Mouse (Mus musculus): ENCODE results near the gene Mzt1. TPM values are rescaled to one million over a fixed set of nuclear protein-coding genes. Genes with fewer than 3 reads are reported as not detected.
"Not testable (repeated sequence)": the region's sequence is repeated elsewhere in the genome, so short reads cannot be mapped to it uniquely, and the experiment has no call there.

Gene Mzt1
- 25.5 and 46.7 TPM in 2 replicates for polyA plus RNA-seq (2012; ENCODE audit: insufficient read depth, insufficient read length, missing spikeins)

DNA sequence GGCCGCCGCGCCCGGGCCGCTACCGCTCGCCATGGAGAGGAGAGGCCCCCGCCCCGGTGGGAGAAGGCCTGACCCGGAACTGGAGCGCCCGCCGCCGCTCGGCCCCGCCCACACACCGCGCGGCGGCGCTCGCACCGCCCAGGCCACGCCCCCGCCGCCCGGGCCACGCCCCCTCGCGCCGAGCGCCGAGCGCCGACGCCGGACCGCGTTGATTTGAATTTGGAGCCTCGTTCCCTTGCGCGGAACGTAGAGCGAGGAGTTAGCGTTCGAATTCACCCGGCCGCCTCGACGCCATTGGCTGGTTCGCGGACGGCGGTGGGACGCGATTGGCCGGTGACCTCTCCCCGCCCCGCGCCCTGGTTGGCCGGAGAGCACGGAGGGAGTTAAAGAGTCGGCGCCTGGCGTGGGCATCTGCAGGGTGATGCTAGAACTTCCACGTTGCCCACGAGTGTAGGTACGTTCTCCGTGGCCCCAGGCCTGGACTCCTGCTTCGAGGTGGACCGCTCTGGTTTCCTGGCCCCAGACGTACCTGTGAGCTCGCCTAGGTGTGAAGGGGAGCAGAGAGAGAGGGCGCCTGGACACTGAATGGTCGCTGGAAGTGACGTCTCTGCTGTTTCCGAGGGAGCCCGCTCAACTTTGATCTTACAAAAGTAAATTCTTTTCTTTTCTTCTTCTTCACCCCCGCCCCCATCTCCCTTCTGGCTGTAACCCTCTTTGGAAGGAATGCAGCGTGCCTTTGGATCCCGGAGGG is at the start of gene Mzt1, which contains the start of gene Bora:
Gene Mzt1, minus strand, starts transcription at position 104 of the 751 bp plus-strand sequence.
Gene Bora, plus strand, starts transcription at position 192 of the 751 bp plus-strand sequence.
- H3K27ac ChIP-seq (replicated peaks; ENCODE audit: low read depth, low read length): peak within 1 kb of the TSS; percentile 23; the same call in 1 of the 2 replicates
- H3K4me1 ChIP-seq (ENCODE audit: control insufficient read depth, insufficient read depth, insufficient read length, low read length): peaks cover 12% of the 10 kb centered on the region
- peak within 1 kb of the TSS; percentile 87 for H3K4me3 ChIP-seq (ENCODE audit: insufficient read depth, low read depth, low read length)

- H3K4me1 ChIP-seq (ENCODE audit: control insufficient read depth, insufficient read depth, insufficient read length, low read length): no peaks in the 10 kb centered on the region
- H3K27ac ChIP-seq (replicated peaks; ENCODE audit: low read depth, low read length): no peak overlapping the region
- no peak overlapping the region for H3K4me3 ChIP-seq (ENCODE audit: insufficient read depth, low read depth, low read length)
These were observed 43.0 kb upstream of the Mzt1 start for GRCm38 (mm10) chr14:99088947-99089346.

GRCm38 (mm10) chr14:99071146-99071545 is 25.2 kb upstream of the Mzt1 start:
- no peaks in the 10 kb centered on the region for H3K4me1 ChIP-seq (ENCODE audit: control insufficient read depth, insufficient read depth, insufficient read length, low read length)
- H3K27ac ChIP-seq (replicated peaks; ENCODE audit: low read depth, low read length): no peak overlapping the region
- no peak overlapping the region for H3K4me3 ChIP-seq (ENCODE audit: insufficient read depth, low read depth, low read length)

DNA sequence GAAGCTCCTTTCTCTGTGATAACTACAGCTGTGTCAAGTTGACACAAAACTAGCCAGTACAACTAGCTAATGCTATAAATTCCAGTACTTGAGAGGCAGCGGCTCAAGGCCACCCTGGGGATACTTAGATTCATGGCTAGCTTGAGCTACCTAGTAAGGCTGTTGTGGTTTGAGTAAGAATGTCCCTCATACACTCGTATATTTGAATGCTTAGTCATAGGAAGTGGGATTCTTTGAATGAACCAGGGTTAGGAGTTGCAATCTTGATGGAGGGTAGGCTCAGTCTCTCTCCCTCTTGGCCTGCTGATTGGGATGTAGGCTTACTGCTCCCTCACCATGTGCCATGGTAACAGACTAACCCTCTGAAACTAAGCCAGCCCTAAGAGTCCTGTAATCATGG is 17.2 kb upstream of the Mzt1 start:
- no peaks in the 10 kb centered on the region for H3K4me1 ChIP-seq (ENCODE audit: control insufficient read depth, insufficient read depth, insufficient read length, low read length)
- no peak overlapping the region for H3K4me3 ChIP-seq (ENCODE audit: insufficient read depth, low read depth, low read length)
- H3K27ac ChIP-seq (replicated peaks; ENCODE audit: low read depth, low read length): no peak overlapping the region

DNA sequence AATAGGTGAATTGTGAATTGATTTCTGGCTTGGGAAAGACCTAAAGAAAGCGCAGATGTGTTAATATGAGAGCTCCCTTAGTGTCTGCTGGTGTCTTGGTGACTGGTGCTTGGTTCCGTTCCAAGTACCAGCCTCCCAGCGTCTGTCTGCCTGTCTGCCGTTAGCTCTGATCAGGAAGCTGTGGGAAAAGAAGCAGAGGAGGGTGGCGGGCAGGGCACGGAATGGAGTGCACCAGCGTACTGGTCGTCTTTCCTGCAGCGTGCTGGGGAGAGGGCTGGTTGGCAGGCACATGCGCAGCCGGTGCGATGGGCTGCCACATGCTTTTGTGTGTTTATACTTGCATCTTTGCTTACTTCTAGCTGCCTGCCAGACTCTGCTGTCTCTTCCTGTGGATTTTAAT is 14.7 kb upstream of the Mzt1 start:
- Histone ChIP-seq H3K4me3 (ENCODE audit: insufficient read depth, low read depth, low read length) (no peak overlapping the region), H3K27ac (replicated peaks; ENCODE audit: low read depth, low read length) (no peak overlapping the region), H3K4me1 (ENCODE audit: control insufficient read depth, insufficient read depth, insufficient read length, low read length) (no peaks in the 10 kb centered on the region)

- Histone ChIP-seq H3K4me3 (ENCODE audit: insufficient read depth, low read depth, low read length) (no peak overlapping the region), H3K27ac (replicated peaks; ENCODE audit: low read depth, low read length) (no peak overlapping the region), H3K4me1 (ENCODE audit: control insufficient read depth, insufficient read depth, insufficient read length, low read length) (no peaks in the 10 kb centered on the region)
These were observed 13.1 kb upstream of the Mzt1 start for GRCm38 (mm10) chr14:99058959-99059586.

DNA sequence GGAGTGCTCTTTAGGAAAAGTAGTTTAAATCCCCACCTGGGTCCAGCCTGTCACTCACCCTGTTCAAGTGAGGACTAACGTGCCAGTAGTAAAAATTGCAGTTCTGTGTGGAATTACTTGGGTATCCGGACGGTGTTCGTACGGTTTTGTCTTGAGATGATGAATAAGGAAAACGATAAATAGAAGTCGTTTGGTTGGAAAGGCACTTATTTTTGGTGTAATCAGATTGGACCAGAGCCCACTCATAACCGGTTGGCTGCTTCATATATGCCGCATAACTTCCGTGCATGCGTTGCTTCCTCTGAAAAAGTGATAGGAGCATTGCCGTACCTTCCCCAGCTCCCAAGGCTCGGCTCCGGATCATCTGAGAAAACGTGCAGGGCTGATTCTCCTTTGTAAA is 848 bp upstream of the Mzt1 start:
- Histone ChIP-seq H3K4me1 (ENCODE audit: control insufficient read depth, insufficient read depth, insufficient read length, low read length) (peaks cover 9% of the 10 kb centered on the region), H3K4me3 (ENCODE audit: insufficient read depth, low read depth, low read length) (peak overlapping the region; percentile 87), H3K27ac (replicated peaks; ENCODE audit: low read depth, low read length) (no peak overlapping the region)

DNA sequence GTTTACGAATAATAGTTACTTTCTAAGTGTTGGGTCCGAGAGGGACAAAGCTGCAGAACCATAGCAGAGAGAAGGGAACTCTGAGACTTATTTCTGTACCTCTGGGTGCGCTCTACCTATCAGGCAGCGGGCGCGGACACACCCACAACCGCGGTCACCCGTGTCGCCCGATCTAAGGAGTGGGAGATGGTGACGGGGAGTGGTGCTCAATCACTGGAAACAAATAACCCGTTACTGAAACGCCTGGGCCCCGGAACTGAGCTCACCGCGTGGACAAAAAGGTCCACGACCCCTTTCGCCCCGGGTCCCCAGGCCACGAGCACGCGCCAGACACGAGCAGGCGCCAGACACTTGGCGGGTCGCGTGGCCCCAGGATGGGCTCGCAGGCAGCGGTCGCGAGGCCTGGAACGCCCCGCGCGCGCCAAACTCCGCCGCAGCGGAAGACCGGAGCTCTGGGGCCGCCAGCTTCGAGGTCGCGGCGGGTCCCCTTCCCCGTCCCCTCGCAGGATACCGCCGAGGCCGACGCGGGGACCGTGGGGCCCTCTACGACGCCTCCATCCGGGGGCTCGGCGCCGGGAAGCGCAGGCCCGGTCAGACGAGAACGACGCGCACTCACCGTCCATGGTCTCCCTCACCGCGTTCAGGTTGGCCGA is 430 bp downstream of the Mzt1 start:
- H3K4me1 ChIP-seq (ENCODE audit: control insufficient read depth, insufficient read depth, insufficient read length, low read length): peaks cover 12% of the 10 kb centered on the region
- peak overlapping the region; percentile 87 for H3K4me3 ChIP-seq (ENCODE audit: insufficient read depth, low read depth, low read length)
- peak overlapping the region; percentile 23; the same call in 1 of the 2 replicates for H3K27ac ChIP-seq (replicated peaks; ENCODE audit: low read depth, low read length)

GRCm38 (mm10) chr14:99044718-99045117 is 1.2 kb downstream of the Mzt1 start:
- peak overlapping the region; percentile 87 for H3K4me3 ChIP-seq (ENCODE audit: insufficient read depth, low read depth, low read length)
- H3K27ac ChIP-seq (replicated peaks; ENCODE audit: low read depth, low read length): no peak overlapping the region
- peaks cover 12% of the 10 kb centered on the region for H3K4me1 ChIP-seq (ENCODE audit: control insufficient read depth, insufficient read depth, insufficient read length, low read length)

DNA sequence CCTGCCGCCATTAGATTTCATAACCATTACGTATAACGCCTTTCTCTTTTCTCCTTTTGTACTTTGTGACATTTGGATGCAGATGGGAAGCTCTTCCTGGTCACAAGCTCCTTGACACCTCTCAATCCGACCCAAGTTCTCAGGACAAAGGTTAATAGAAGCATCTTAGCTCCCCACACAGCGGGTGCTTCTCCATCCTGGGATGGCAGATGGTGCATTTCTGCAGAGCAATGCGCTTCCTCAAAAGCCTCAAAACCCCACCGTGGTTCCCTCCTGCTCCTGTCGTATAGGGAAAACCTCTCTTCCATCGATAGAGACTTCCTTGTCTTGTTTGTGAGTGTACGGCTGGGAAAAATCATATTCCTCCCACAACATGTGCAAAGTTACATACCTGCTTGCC is 1.8 kb downstream of the Mzt1 start:
- Histone ChIP-seq H3K4me3 (ENCODE audit: insufficient read depth, low read depth, low read length) (no peak overlapping the region), H3K27ac (replicated peaks; ENCODE audit: low read depth, low read length) (no peak overlapping the region), H3K4me1 (ENCODE audit: control insufficient read depth, insufficient read depth, insufficient read length, low read length) (peaks cover 12% of the 10 kb centered on the region)

DNA sequence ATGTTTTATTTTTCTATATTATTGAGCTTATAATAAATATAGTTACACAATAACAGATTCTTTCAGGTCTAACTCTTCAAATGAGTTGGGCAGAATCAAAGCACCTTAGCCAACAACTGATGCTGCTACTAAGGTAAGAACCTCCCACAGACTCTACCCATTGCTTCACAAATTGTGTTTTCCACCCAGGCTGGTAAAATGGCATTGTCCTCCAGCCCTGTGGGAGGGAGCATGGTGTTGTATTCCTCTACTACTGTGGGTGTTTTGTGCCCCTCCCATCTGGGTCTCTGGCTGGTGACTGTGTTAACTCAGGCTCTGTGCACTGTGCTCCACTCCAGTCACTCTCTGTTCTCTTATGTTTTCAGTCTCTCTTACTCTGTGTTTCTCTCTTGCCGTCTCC is 2.4 kb downstream of the Mzt1 start:
- Histone ChIP-seq H3K27ac (replicated peaks; ENCODE audit: low read depth, low read length) (no peak overlapping the region), H3K4me3 (ENCODE audit: insufficient read depth, low read depth, low read length) (no peak overlapping the region), H3K4me1 (ENCODE audit: control insufficient read depth, insufficient read depth, insufficient read length, low read length) (peaks cover 12% of the 10 kb centered on the region)

- H3K4me3 ChIP-seq (ENCODE audit: insufficient read depth, low read depth, low read length): no peak overlapping the region
- no peak overlapping the region for H3K27ac ChIP-seq (replicated peaks; ENCODE audit: low read depth, low read length)
- H3K4me1 ChIP-seq (ENCODE audit: control insufficient read depth, insufficient read depth, insufficient read length, low read length): peaks cover 12% of the 10 kb centered on the region
These were observed 4.5 kb downstream of the Mzt1 start for GRCm38 (mm10) chr14:99041416-99041815.

- not testable (repeated sequence) for H3K4me3 ChIP-seq (ENCODE audit: insufficient read depth, low read depth, low read length); H3K27ac ChIP-seq (replicated peaks; ENCODE audit: low read depth, low read length)
- H3K4me1 ChIP-seq (ENCODE audit: control insufficient read depth, insufficient read depth, insufficient read length, low read length): peaks cover 12% of the 10 kb centered on the region
These were observed 6.6 kb downstream of the Mzt1 start for GRCm38 (mm10) chr14:99039308-99039707.

GRCm38 (mm10) chr14:99037703-99038102 is 8.2 kb downstream of the Mzt1 start:
- Histone ChIP-seq H3K4me1 (ENCODE audit: control insufficient read depth, insufficient read depth, insufficient read length, low read length) (peaks cover 3% of the 10 kb centered on the region; the same call in 1 of the 2 replicates), H3K27ac (replicated peaks; ENCODE audit: low read depth, low read length) (no peak overlapping the region), H3K4me3 (ENCODE audit: insufficient read depth, low read depth, low read length) (no peak overlapping the region)

GRCm38 (mm10) chr14:99036039-99036438 is 9.9 kb downstream of the Mzt1 start:
- Histone ChIP-seq H3K4me1 (ENCODE audit: control insufficient read depth, insufficient read depth, insufficient read length, low read length) (no peaks in the 10 kb centered on the region), H3K27ac (replicated peaks; ENCODE audit: low read depth, low read length) (no peak overlapping the region), H3K4me3 (ENCODE audit: insufficient read depth, low read depth, low read length) (no peak overlapping the region)
